Mouse (Mus musculus): ENCODE data around the gene Ddx10. TPM values are rescaled to one million over a fixed set of nuclear protein-coding genes. Genes with fewer than 3 reads are reported as not detected.
A peak's percentile ranks its signal among the peaks of the same experiment; 100 is the strongest.

Ddx10 gene
- polyA plus RNA-seq, 1 experiment, result 2.2 TPM

GRCm38 (mm10) chr9:53258199-53258598 is 10.3 kb upstream of the Ddx10 start:
- Histone ChIP-seq H3K4me3 (ENCODE audit: insufficient read depth, low read depth, low read length) (no peak overlapping the region), H3K36me3 (ENCODE audit: control insufficient read depth, insufficient read depth, low read length) (no peaks in the 10 kb centered on the region), H3K27ac (ENCODE audit: insufficient read depth, low read depth, low read length) (no peak overlapping the region), H3K27me3 (replicated peaks; ENCODE audit: control insufficient read depth, insufficient read depth, low read length) (no peaks in the 10 kb centered on the region), H3K4me1 (ENCODE audit: control insufficient read depth, insufficient read depth, low read length) (no peaks in the 10 kb centered on the region)
- no peak for DNase-seq
- TF ChIP-seq POLR2A (IDR thresholded peaks at IDR 0.05; ENCODE audit: low read depth, low read length) (no peak), CTCF (conservative IDR thresholded peaks at IDR 0.05; ENCODE audit: insufficient read depth, insufficient read length, low read depth, low read length) (no peak)
- WGBS, result 41% methylated on average over 6 of the region's 6 CpGs

GRCm38 (mm10) chr9:53257772-53258171 is 9.9 kb upstream of the Ddx10 start:
- 21% methylated on average over 3 of the region's 3 CpGs for WGBS
- Histone ChIP-seq H3K27me3 (replicated peaks; ENCODE audit: control insufficient read depth, insufficient read depth, low read length) (no peaks in the 10 kb centered on the region), H3K4me3 (ENCODE audit: insufficient read depth, low read depth, low read length) (no peak overlapping the region), H3K4me1 (ENCODE audit: control insufficient read depth, insufficient read depth, low read length) (no peaks in the 10 kb centered on the region), H3K27ac (ENCODE audit: insufficient read depth, low read depth, low read length) (no peak overlapping the region), H3K36me3 (ENCODE audit: control insufficient read depth, insufficient read depth, low read length) (no peaks in the 10 kb centered on the region)
- no peak for TF ChIP-seq CTCF (conservative IDR thresholded peaks at IDR 0.05; ENCODE audit: insufficient read depth, insufficient read length, low read depth, low read length)
- no peak for TF ChIP-seq POLR2A (IDR thresholded peaks at IDR 0.05; ENCODE audit: low read depth, low read length)
- DNase-seq, result peak; percentile 10

- H3K4me1 ChIP-seq (ENCODE audit: control insufficient read depth, insufficient read depth, low read length), result no peaks in the 10 kb centered on the region
- H3K36me3 ChIP-seq (ENCODE audit: control insufficient read depth, insufficient read depth, low read length), result no peaks in the 10 kb centered on the region
- TF ChIP-seq CTCF (conservative IDR thresholded peaks at IDR 0.05; ENCODE audit: insufficient read depth, insufficient read length, low read depth, low read length), result no peak
- no peak for DNase-seq
- WGBS, result 84% methylated on average over 4 of the region's 4 CpGs
- no peak overlapping the region for H3K4me3 ChIP-seq (ENCODE audit: insufficient read depth, low read depth, low read length)
- H3K27me3 ChIP-seq (replicated peaks; ENCODE audit: control insufficient read depth, insufficient read depth, low read length), result no peaks in the 10 kb centered on the region; the same call in 1 of the 2 replicates
- no peak overlapping the region for H3K27ac ChIP-seq (ENCODE audit: insufficient read depth, low read depth, low read length)
Observed at GRCm38 (mm10) chr9:53256690-53257305, 8.9 kb upstream of the Ddx10 start.

GRCm38 (mm10) chr9:53254368-53254767 is 6.5 kb upstream of the Ddx10 start:
- TF ChIP-seq CTCF (conservative IDR thresholded peaks at IDR 0.05; ENCODE audit: insufficient read depth, insufficient read length, low read depth, low read length) (peak; percentile 82), POLR2A (IDR thresholded peaks at IDR 0.05; ENCODE audit: low read depth, low read length) (no peak)
- DNase-seq, result peak; percentile 81
- H3K4me3 ChIP-seq (ENCODE audit: insufficient read depth, low read depth, low read length), result no peak overlapping the region
- H3K27me3 ChIP-seq (replicated peaks; ENCODE audit: control insufficient read depth, insufficient read depth, low read length), result no peaks in the 10 kb centered on the region; the same call in 1 of the 2 replicates
- no peaks in the 10 kb centered on the region for H3K4me1 ChIP-seq (ENCODE audit: control insufficient read depth, insufficient read depth, low read length)
- no peaks in the 10 kb centered on the region for H3K36me3 ChIP-seq (ENCODE audit: control insufficient read depth, insufficient read depth, low read length)
- H3K27ac ChIP-seq (ENCODE audit: insufficient read depth, low read depth, low read length), result no peak overlapping the region
- WGBS, result 2% methylated on average over 4 of the region's 4 CpGs

GRCm38 (mm10) chr9:53247516-53247915 is 337 bp downstream of the Ddx10 start:
- no peak overlapping the region for H3K27ac ChIP-seq (ENCODE audit: insufficient read depth, low read depth, low read length)
- peaks cover 2% of the 10 kb centered on the region; the same call in 1 of the 2 replicates for H3K4me1 ChIP-seq (ENCODE audit: control insufficient read depth, insufficient read depth, low read length)
- DNase-seq, result no peak
- no peak for TF ChIP-seq POLR2A (IDR thresholded peaks at IDR 0.05; ENCODE audit: low read depth, low read length)
- no peak for TF ChIP-seq CTCF (conservative IDR thresholded peaks at IDR 0.05; ENCODE audit: insufficient read depth, insufficient read length, low read depth, low read length)
- 1% methylated on average over 23 of the region's 23 CpGs for WGBS
- peak overlapping the region; percentile 67 for H3K4me3 ChIP-seq (ENCODE audit: insufficient read depth, low read depth, low read length)
- H3K36me3 ChIP-seq (ENCODE audit: control insufficient read depth, insufficient read depth, low read length), result no peaks in the 10 kb centered on the region
- H3K27me3 ChIP-seq (replicated peaks; ENCODE audit: control insufficient read depth, insufficient read depth, low read length), result no peaks in the 10 kb centered on the region; the same call in 1 of the 2 replicates

- Histone ChIP-seq H3K4me1 (ENCODE audit: control insufficient read depth, insufficient read depth, low read length) (no peaks in the 10 kb centered on the region), H3K27ac (ENCODE audit: insufficient read depth, low read depth, low read length) (no peak overlapping the region), H3K27me3 (replicated peaks; ENCODE audit: control insufficient read depth, insufficient read depth, low read length) (no peaks in the 10 kb centered on the region), H3K36me3 (ENCODE audit: control insufficient read depth, insufficient read depth, low read length) (no peaks in the 10 kb centered on the region), H3K4me3 (ENCODE audit: insufficient read depth, low read depth, low read length) (no peak overlapping the region)
- 72% methylated on average over 2 of the region's 2 CpGs for WGBS
- peak; percentile 5 for DNase-seq
- TF ChIP-seq CTCF (conservative IDR thresholded peaks at IDR 0.05; ENCODE audit: insufficient read depth, insufficient read length, low read depth, low read length), result no peak
- TF ChIP-seq POLR2A (IDR thresholded peaks at IDR 0.05; ENCODE audit: low read depth, low read length), result no peak
Observed at GRCm38 (mm10) chr9:53218181-53218580, 29.7 kb downstream of the Ddx10 start.

- H3K4me1 ChIP-seq (ENCODE audit: control insufficient read depth, insufficient read depth, low read length), result no peaks in the 10 kb centered on the region
- WGBS, result 58% methylated on average over 4 of the region's 4 CpGs
- no peak overlapping the region for H3K27ac ChIP-seq (ENCODE audit: insufficient read depth, low read depth, low read length)
- TF ChIP-seq CTCF (conservative IDR thresholded peaks at IDR 0.05; ENCODE audit: insufficient read depth, insufficient read length, low read depth, low read length), result no peak
- no peak for TF ChIP-seq POLR2A (IDR thresholded peaks at IDR 0.05; ENCODE audit: low read depth, low read length)
- no peaks in the 10 kb centered on the region for H3K36me3 ChIP-seq (ENCODE audit: control insufficient read depth, insufficient read depth, low read length)
- DNase-seq, result no peak
- H3K4me3 ChIP-seq (ENCODE audit: insufficient read depth, low read depth, low read length), result no peak overlapping the region
- H3K27me3 ChIP-seq (replicated peaks; ENCODE audit: control insufficient read depth, insufficient read depth, low read length), result no peaks in the 10 kb centered on the region
Observed at GRCm38 (mm10) chr9:53208283-53208682, 39.6 kb downstream of the Ddx10 start.
